Mouse (Mus musculus) hematopoietic multipotent progenitor cell, adult 10-12 weeks (in vitro differentiated cells): Measurements from ENCODE around the gene Gm21812. TPM values are rescaled to one million over a fixed set of nuclear protein-coding genes. Genes with fewer than 3 reads are reported as not detected.

Experiments
- polyA plus RNA-seq: library from polyadenylated mRNA; stranded (reverse); fragments of >175 nt; gene quantifications from 2 replicates; pipeline ENCODE4 v1.2.3, GENCODE M21; 2012; ENCODE audit warnings: low replicate concordance

Gm21812 gene
- polyA plus RNA-seq, result not detected in 2 replicates

GRCm38 (mm10) chrY:9347084-9347483, at the start of gene Gm21812:
Gm21812 (minus strand) TSS chrY:9347184.

Other genes with a start within 250 kb of the Gm21812 start
- gene Gm21292, start 213.3 kb downstream of the Gm21812 start, polyA plus RNA-seq, result not detected in 2 replicates
- not detected in 2 replicates for gene Gm21721, start 145.0 kb downstream of the Gm21812 start, polyA plus RNA-seq
- gene Gm21874, start 69.0 kb upstream of the Gm21812 start, polyA plus RNA-seq, result not detected in 2 replicates